Comparison of ENCODE assay signal across 34 mouse cellular contexts in the genomic region with DNA sequence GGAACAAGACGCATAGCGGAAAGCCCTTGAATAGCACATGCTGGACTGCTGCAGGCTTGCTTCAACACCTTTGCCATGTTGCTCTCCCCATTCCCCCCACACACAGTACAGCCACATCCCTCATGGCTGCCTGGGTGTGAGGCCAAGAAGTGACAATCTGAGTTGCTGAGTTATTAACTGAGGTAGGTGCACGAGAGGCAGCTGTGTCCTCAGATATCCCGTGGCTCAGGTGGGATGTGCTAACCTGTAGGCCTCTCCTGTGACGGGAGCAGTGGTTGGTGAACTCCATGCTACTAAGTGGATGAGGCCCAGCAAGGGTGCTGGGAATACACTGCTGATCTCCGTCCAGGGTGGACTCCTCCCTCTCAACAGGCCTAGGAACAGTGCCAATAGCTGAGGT. TPM values are rescaled to one million over a fixed set of nuclear protein-coding genes. Genes with fewer than 3 reads are reported as not detected.
DNase-seq lines count a peak whose midpoint lies in the region; ATAC-seq and TF ChIP-seq lines count a peak whose summit lies in the region.
"Had no signal": no experiment of that assay in that cellular context is flagged by ENCODE, and none has a peak within 500 bp of the region (broad histone marks: within the 10 kb centered on the region; RNA-seq: fewer than 3 reads in every experiment).

No protein-coding gene starts in this region.

- no peak for DNase-seq in hindbrain, embryonic 11.5 days (ENCODE audit: low spot score)
- no peak for DNase-seq in spleen, postnatal 10 days (ENCODE audit: low spot score in 2 of 2)
- DNase-seq: adrenal gland, adult 2 months; adrenal gland, postnatal 14 days; B cell, adult 2 months; cerebellum, adult 11 months; cerebellum, adult 2 months; cerebellum, adult 9-11 months; cerebellum, postnatal 25 days; gastrocnemius, postnatal 25 days; kidney, adult 11 months had no signal

- no peak overlapping the region for H3K4me2 ChIP-seq in hindbrain, embryonic 11.5 days (replicated peaks; ENCODE audit: low read depth, low read length)
- H3K4me2 ChIP-seq in hindbrain, embryonic 13.5 days = no peak overlapping the region
- no peak overlapping the region for H3K4me2 ChIP-seq in intestine, postnatal 0 days (replicated peaks; ENCODE audit: low read depth)
- H3K4me2 ChIP-seq in intestine, embryonic 16.5 days (ENCODE audit: low read depth, low read length) = no peak overlapping the region
- no peak overlapping the region for H3K4me2 ChIP-seq in hindbrain, embryonic 16.5 days (ENCODE audit: low read length)
- H3K4me2 ChIP-seq: embryonic facial prominence, embryonic 13.5 days; forebrain, embryonic 12.5 days; forebrain, embryonic 15.5 days; heart, embryonic 11.5 days had no signal

- no peaks in the 10 kb centered on the region for H3K4me1 ChIP-seq in hindbrain, embryonic 11.5 days (replicated peaks; ENCODE audit: control insufficient read depth, insufficient read depth, low read length)
- peaks cover 3% of the 10 kb centered on the region; the same call in 1 of the 2 replicates for H3K4me1 ChIP-seq in hindbrain, embryonic 13.5 days (replicated peaks)
- H3K4me1 ChIP-seq in intestine, postnatal 0 days (replicated peaks; ENCODE audit: control insufficient read depth, insufficient read depth, low read length) = no peaks in the 10 kb centered on the region
- no peaks in the 10 kb centered on the region for H3K4me1 ChIP-seq in intestine, embryonic 16.5 days (ENCODE audit: control insufficient read depth, insufficient read depth, low read length)
- no peaks in the 10 kb centered on the region for H3K4me1 ChIP-seq in hindbrain, embryonic 16.5 days (ENCODE audit: control insufficient read depth, insufficient read depth, low read depth, low read length)
- H3K4me1 ChIP-seq: embryonic facial prominence, embryonic 13.5 days; forebrain, embryonic 15.5 days had no signal

- no peaks in the 10 kb centered on the region for H3K36me3 ChIP-seq in hindbrain, embryonic 11.5 days (ENCODE audit: control insufficient read depth, insufficient read depth, low read length)
- H3K36me3 ChIP-seq in hindbrain, embryonic 13.5 days = peaks cover 14% of the 10 kb centered on the region
- H3K36me3 ChIP-seq in intestine, postnatal 0 days (ENCODE audit: control insufficient read depth, insufficient read depth) = peaks cover 54% of the 10 kb centered on the region
- peaks cover 6% of the 10 kb centered on the region for H3K36me3 ChIP-seq in intestine, embryonic 16.5 days (ENCODE audit: control insufficient read depth, insufficient read depth, low read length)
- no peaks in the 10 kb centered on the region for H3K36me3 ChIP-seq in hindbrain, embryonic 16.5 days (ENCODE audit: control insufficient read depth, insufficient read depth, low read length)
- H3K36me3 ChIP-seq: forebrain, embryonic 15.5 days; G1E had no signal

- H3K27ac ChIP-seq in hindbrain, embryonic 11.5 days (ENCODE audit: low read depth, low read length) = no peak overlapping the region
- no peak overlapping the region for H3K27ac ChIP-seq in hindbrain, embryonic 13.5 days
- H3K27ac ChIP-seq in intestine, postnatal 0 days (ENCODE audit: low read depth, low read length) = no peak overlapping the region
- H3K27ac ChIP-seq in intestine, embryonic 16.5 days (ENCODE audit: low read length) = no peak overlapping the region
- no peak overlapping the region for H3K27ac ChIP-seq in hindbrain, embryonic 16.5 days (ENCODE audit: low read depth, low read length)
- H3K27ac ChIP-seq: embryonic facial prominence, embryonic 10.5 days; embryonic facial prominence, embryonic 13.5 days; forebrain, embryonic 12.5 days; forebrain, embryonic 15.5 days had no signal

- TF ChIP-seq CTCF in intestine, postnatal 0 days (IDR thresholded peaks at IDR 0.05; ENCODE audit: low read depth) = no peak

- no peak overlapping the region for H3K9ac ChIP-seq in hindbrain, embryonic 11.5 days (ENCODE audit: low read depth, low read length)
- no peak overlapping the region for H3K9ac ChIP-seq in hindbrain, embryonic 13.5 days
- no peak overlapping the region for H3K9ac ChIP-seq in intestine, postnatal 0 days (ENCODE audit: low read depth, low read length)
- no peak overlapping the region for H3K9ac ChIP-seq in intestine, embryonic 16.5 days (ENCODE audit: low read depth, low read length)
- H3K9ac ChIP-seq in hindbrain, embryonic 16.5 days (ENCODE audit: low read depth, low read length) = no peak overlapping the region
- H3K9ac ChIP-seq: embryonic facial prominence, embryonic 13.5 days; forebrain, embryonic 12.5 days; forebrain, embryonic 15.5 days had no signal

- WGBS in hindbrain, embryonic 11.5 days = 86% methylated on average over 6 of the region's 6 CpGs
- WGBS in hindbrain, embryonic 13.5 days = 87% methylated on average over 6 of the region's 6 CpGs
- WGBS in intestine, postnatal 0 days = 75% methylated on average over 6 of the region's 6 CpGs
- 85% methylated on average over 6 of the region's 6 CpGs for WGBS in intestine, embryonic 16.5 days
- WGBS in hindbrain, embryonic 16.5 days = 78% methylated on average over 6 of the region's 6 CpGs

- H3K4me3 ChIP-seq in hindbrain, embryonic 11.5 days (ENCODE audit: low read depth, low read length) = no peak overlapping the region
- H3K4me3 ChIP-seq in hindbrain, embryonic 13.5 days = no peak overlapping the region
- H3K4me3 ChIP-seq in intestine, postnatal 0 days (ENCODE audit: low read depth, low read length) = no peak overlapping the region
- no peak overlapping the region for H3K4me3 ChIP-seq in intestine, embryonic 16.5 days (ENCODE audit: low read length)
- no peak overlapping the region for H3K4me3 ChIP-seq in hindbrain, embryonic 16.5 days (ENCODE audit: low read length)
- H3K4me3 ChIP-seq: embryonic facial prominence, embryonic 10.5 days; embryonic facial prominence, embryonic 13.5 days; erythroblast, embryonic 14.5 days; forebrain, embryonic 12.5 days; forebrain, embryonic 15.5 days had no signal

- H3K9me3 ChIP-seq in hindbrain, embryonic 11.5 days (ENCODE audit: control insufficient read depth, low read length) = no peaks in the 10 kb centered on the region
- H3K9me3 ChIP-seq in hindbrain, embryonic 13.5 days = no peaks in the 10 kb centered on the region
- no peaks in the 10 kb centered on the region for H3K9me3 ChIP-seq in intestine, postnatal 0 days (ENCODE audit: control insufficient read depth)
- H3K9me3 ChIP-seq in intestine, embryonic 16.5 days (ENCODE audit: control insufficient read depth, low read length) = no peaks in the 10 kb centered on the region
- no peaks in the 10 kb centered on the region for H3K9me3 ChIP-seq in hindbrain, embryonic 16.5 days (ENCODE audit: control insufficient read depth, low read length)
- H3K9me3 ChIP-seq: embryonic facial prominence, embryonic 10.5 days; embryonic facial prominence, embryonic 13.5 days; forebrain, embryonic 12.5 days; forebrain, embryonic 15.5 days; G1E had no signal

- H3K27me3 ChIP-seq in hindbrain, embryonic 11.5 days (ENCODE audit: control insufficient read depth, insufficient read depth, low read length) = no peaks in the 10 kb centered on the region
- no peaks in the 10 kb centered on the region for H3K27me3 ChIP-seq in hindbrain, embryonic 13.5 days
- no peaks in the 10 kb centered on the region for H3K27me3 ChIP-seq in intestine, postnatal 0 days (replicated peaks; ENCODE audit: control insufficient read depth, insufficient read depth, low read length)
- H3K27me3 ChIP-seq in intestine, embryonic 16.5 days (replicated peaks; ENCODE audit: control insufficient read depth, insufficient read depth, low read length) = no peaks in the 10 kb centered on the region
- no peaks in the 10 kb centered on the region for H3K27me3 ChIP-seq in hindbrain, embryonic 16.5 days (replicated peaks; ENCODE audit: control insufficient read depth, insufficient read depth, low read length)
- H3K27me3 ChIP-seq: CH12.LX; embryonic facial prominence, embryonic 13.5 days; forebrain, embryonic 12.5 days; forebrain, embryonic 15.5 days; Patski had no signal

- peak; percentile 28; the same call in 1 of the 2 replicates for ATAC-seq in hindbrain, embryonic 11.5 days (ENCODE audit: low FRiP score)
- ATAC-seq in hindbrain, embryonic 13.5 days (ENCODE audit: low FRiP score) = no peak
- ATAC-seq in intestine, postnatal 0 days = 0 out of 2 replicates have a peak, but pooled peaks have one; percentile 12
- no peak for ATAC-seq in intestine, embryonic 16.5 days
- ATAC-seq in hindbrain, embryonic 16.5 days = 0 out of 2 replicates have a peak, but pooled peaks have one; percentile 11
- no peak for ATAC-seq in megakaryocyte progenitor cell, adult 5-6 weeks (replicated peaks; ENCODE audit: poor library complexity)
- ATAC-seq: forebrain, embryonic 15.5 days; inflammation-experienced regulatory T-cells, adult 6 months; Patski had no signal

RNA-seq across cellular contexts. Expression of a gene that starts 51.4 kb away (rescaled TPM):
- polyA plus RNA-seq in hindbrain, embryonic 11.5 days (2014; fragmentation: Nextera tagmentation; extraction: Ambion mirVana) = 0.14 and 0.18 TPM in 2 replicates
- polyA plus RNA-seq in hindbrain, embryonic 13.5 days (2015; fragmentation: Nextera tagmentation; extraction: Ambion mirVana) = 0.25 and 0.29 TPM in 2 replicates
- 0.04 TPM in 1 of 2 replicates, not detected in the other for polyA plus RNA-seq in intestine, postnatal 0 days (2015; fragmentation: Nextera tagmentation; extraction: Ambion mirVana)
- polyA plus RNA-seq in intestine, embryonic 16.5 days (2015; fragmentation: Nextera tagmentation; extraction: Ambion mirVana) = not detected in 2 replicates
- 0.59 and 0.71 TPM in 2 replicates for polyA plus RNA-seq in hindbrain, embryonic 16.5 days (2015; fragmentation: Nextera tagmentation; extraction: Ambion mirVana)
- not detected in 2 replicates for total RNA-seq in megakaryocyte progenitor cell, adult 5-6 weeks (2015)
- not detected in 2 replicates for total RNA-seq in megakaryocyte progenitor cell, adult 5-6 weeks (2017)
- total RNA-seq: adrenal gland, adult 2 months; adrenal gland, postnatal 14 days; adrenal gland, postnatal 4 days; CH12.LX; gastrocnemius, adult 8-10 months; gastrocnemius, postnatal 25 days; heart, adult 8-10 months; heart, postnatal 25 days; hematopoietic stem cell, adult 5-6 weeks had no signal
- polyA plus RNA-seq: adrenal gland, adult 2 months; embryonic facial prominence, embryonic 10.5 days; embryonic facial prominence, embryonic 13.5 days; forebrain, embryonic 12.5 days; forebrain, embryonic 15.5 days; G1E; gonadal fat pad, adult 2 months; heart, embryonic 11.5 days; heart, embryonic 14.5 days; heart, postnatal 0 days; inflammation-experienced regulatory T-cells, adult 6 months; Patski had no signal

Comparison
In these comparisons a context has a peak if more than half of its experiments do, and no peak if none do; other contexts are left out.
1. ATAC-seq: peak in hindbrain, embryonic 11.5 days (single experiment), intestine, postnatal 0 days (single experiment) and hindbrain, embryonic 16.5 days (single experiment); none in hindbrain, embryonic 13.5 days (single experiment), intestine, embryonic 16.5 days (single experiment) and megakaryocyte progenitor cell, adult 5-6 weeks (single experiment).